Mouse (Mus musculus): Measurements from ENCODE around the gene Anks1b. TPM values are rescaled to one million over a fixed set of nuclear protein-coding genes. Genes with fewer than 3 reads are reported as not detected.

Anks1b gene
- total and polyA plus RNA-seq, 3 experiments: 0.11 TPM; not detected in 2

GRCm38 (mm10) chr10:90981811-90982210 is 1108.5 kb downstream of the Anks1b start:
- no peak overlapping the region for H3K4me3 ChIP-seq (ENCODE audit: low read depth, low read length)
- peaks cover 5% of the 10 kb centered on the region for H3K36me3 ChIP-seq (replicated peaks)
- ATAC-seq (ENCODE audit: extremely low read depth, insufficient number of reproducible peaks, low FRiP score, poor library complexity, severe bottlenecking): no peak
- no peak for DNase-seq (ENCODE audit: low spot score)
- no peaks in the 10 kb centered on the region for H3K9me3 ChIP-seq (replicated peaks)
- TF ChIP-seq GATA1 (IDR thresholded peaks at IDR 0.05; ENCODE audit: borderline replicate concordance, low read length) (no peak), CTCF (IDR thresholded peaks at IDR 0.05; ENCODE audit: low read depth, low read length) (no peak), TAL1 (conservative IDR thresholded peaks at IDR 0.05; ENCODE audit: low read depth, low read length) (no peak), GATA2 (IDR thresholded peaks at IDR 0.05; ENCODE audit: borderline replicate concordance, low read depth, low read length) (no peak), POLR2AphosphoS5 (IDR thresholded peaks at IDR 0.05; ENCODE audit: insufficient replicate concordance, low read depth, low read length) (no peak)
- H3K27me3 ChIP-seq (ENCODE audit: insufficient read depth, low read length): no peaks in the 10 kb centered on the region
- H3K4me1 ChIP-seq (ENCODE audit: insufficient read depth, low read depth, low read length): no peaks in the 10 kb centered on the region

GRCm38 (mm10) chr10:90983046-90983445 is 1109.7 kb downstream of the Anks1b start:
- no peak overlapping the region for H3K4me3 ChIP-seq (ENCODE audit: low read depth, low read length)
- no peaks in the 10 kb centered on the region for H3K9me3 ChIP-seq (replicated peaks)
- no peak for ATAC-seq (ENCODE audit: extremely low read depth, insufficient number of reproducible peaks, low FRiP score, poor library complexity, severe bottlenecking)
- H3K4me1 ChIP-seq (ENCODE audit: insufficient read depth, low read depth, low read length): no peaks in the 10 kb centered on the region
- DNase-seq (ENCODE audit: low spot score): no peak
- H3K36me3 ChIP-seq (replicated peaks): peaks cover 8% of the 10 kb centered on the region
- TF ChIP-seq POLR2AphosphoS5 (IDR thresholded peaks at IDR 0.05; ENCODE audit: insufficient replicate concordance, low read depth, low read length) (no peak), TAL1 (conservative IDR thresholded peaks at IDR 0.05; ENCODE audit: low read depth, low read length) (no peak), GATA2 (IDR thresholded peaks at IDR 0.05; ENCODE audit: borderline replicate concordance, low read depth, low read length) (no peak), GATA1 (IDR thresholded peaks at IDR 0.05; ENCODE audit: borderline replicate concordance, low read length) (no peak), CTCF (IDR thresholded peaks at IDR 0.05; ENCODE audit: low read depth, low read length) (no peak)
- H3K27me3 ChIP-seq (ENCODE audit: insufficient read depth, low read length): no peaks in the 10 kb centered on the region

GRCm38 (mm10) chr10:90990340-90990739 is 1117.0 kb downstream of the Anks1b start:
- Histone ChIP-seq H3K36me3 (replicated peaks) (peaks cover 58% of the 10 kb centered on the region), H3K27me3 (ENCODE audit: insufficient read depth, low read length) (no peaks in the 10 kb centered on the region), H3K4me3 (ENCODE audit: low read depth, low read length) (no peak overlapping the region), H3K9me3 (replicated peaks) (no peaks in the 10 kb centered on the region), H3K4me1 (ENCODE audit: insufficient read depth, low read depth, low read length) (no peaks in the 10 kb centered on the region)
- DNase-seq (ENCODE audit: low spot score) (no peak), ATAC-seq (ENCODE audit: extremely low read depth, insufficient number of reproducible peaks, low FRiP score, poor library complexity, severe bottlenecking) (no peak)
- TF ChIP-seq GATA1 (IDR thresholded peaks at IDR 0.05; ENCODE audit: borderline replicate concordance, low read length) (no peak), CTCF (IDR thresholded peaks at IDR 0.05; ENCODE audit: low read depth, low read length) (no peak), TAL1 (conservative IDR thresholded peaks at IDR 0.05; ENCODE audit: low read depth, low read length) (no peak), POLR2AphosphoS5 (IDR thresholded peaks at IDR 0.05; ENCODE audit: insufficient replicate concordance, low read depth, low read length) (no peak), GATA2 (IDR thresholded peaks at IDR 0.05; ENCODE audit: borderline replicate concordance, low read depth, low read length) (no peak)

- ATAC-seq (ENCODE audit: extremely low read depth, insufficient number of reproducible peaks, low FRiP score, poor library complexity, severe bottlenecking): no peak
Observed at GRCm38 (mm10) chr10:90992237-90992636, 1118.9 kb downstream of the Anks1b start.

GRCm38 (mm10) chr10:90993869-90994268 is 1120.6 kb downstream of the Anks1b start:
- TF ChIP-seq GATA2 (IDR thresholded peaks at IDR 0.05; ENCODE audit: borderline replicate concordance, low read depth, low read length) (no peak), GATA1 (IDR thresholded peaks at IDR 0.05; ENCODE audit: borderline replicate concordance, low read length) (no peak), TAL1 (conservative IDR thresholded peaks at IDR 0.05; ENCODE audit: low read depth, low read length) (no peak), CTCF (IDR thresholded peaks at IDR 0.05; ENCODE audit: low read depth, low read length) (no peak), POLR2AphosphoS5 (IDR thresholded peaks at IDR 0.05; ENCODE audit: insufficient replicate concordance, low read depth, low read length) (no peak)
- Histone ChIP-seq H3K9me3 (replicated peaks) (no peaks in the 10 kb centered on the region), H3K4me1 (ENCODE audit: insufficient read depth, low read depth, low read length) (no peaks in the 10 kb centered on the region), H3K4me3 (ENCODE audit: low read depth, low read length) (no peak overlapping the region), H3K27me3 (ENCODE audit: insufficient read depth, low read length) (no peaks in the 10 kb centered on the region), H3K36me3 (replicated peaks) (peaks cover 81% of the 10 kb centered on the region)
- DNase-seq (ENCODE audit: low spot score) (no peak), ATAC-seq (ENCODE audit: extremely low read depth, insufficient number of reproducible peaks, low FRiP score, poor library complexity, severe bottlenecking) (no peak)

More at GRCm38 (mm10) chr10:90992237-90992636, 1118.9 kb downstream of the Anks1b start:
- Histone ChIP-seq H3K4me1 (ENCODE audit: insufficient read depth, low read depth, low read length) (no peaks in the 10 kb centered on the region), H3K9me3 (replicated peaks) (no peaks in the 10 kb centered on the region), H3K4me3 (ENCODE audit: low read depth, low read length) (no peak overlapping the region), H3K27me3 (ENCODE audit: insufficient read depth, low read length) (no peaks in the 10 kb centered on the region), H3K36me3 (replicated peaks) (peaks cover 71% of the 10 kb centered on the region)
- DNase-seq (ENCODE audit: low spot score): no peak
- no peak for TF ChIP-seq POLR2AphosphoS5 (IDR thresholded peaks at IDR 0.05; ENCODE audit: insufficient replicate concordance, low read depth, low read length)
- no peak for TF ChIP-seq TAL1 (conservative IDR thresholded peaks at IDR 0.05; ENCODE audit: low read depth, low read length)
- no peak for TF ChIP-seq CTCF (IDR thresholded peaks at IDR 0.05; ENCODE audit: low read depth, low read length)
- no peak for TF ChIP-seq GATA1 (IDR thresholded peaks at IDR 0.05; ENCODE audit: borderline replicate concordance, low read length)
- TF ChIP-seq GATA2 (IDR thresholded peaks at IDR 0.05; ENCODE audit: borderline replicate concordance, low read depth, low read length): no peak

GRCm38 (mm10) chr10:90999899-91000298 is 1126.6 kb downstream of the Anks1b start:
- ATAC-seq (ENCODE audit: extremely low read depth, insufficient number of reproducible peaks, low FRiP score, poor library complexity, severe bottlenecking) (no peak), DNase-seq (ENCODE audit: low spot score) (no peak)
- Histone ChIP-seq H3K36me3 (replicated peaks) (peaks cover 67% of the 10 kb centered on the region), H3K4me1 (ENCODE audit: insufficient read depth, low read depth, low read length) (no peaks in the 10 kb centered on the region), H3K27me3 (ENCODE audit: insufficient read depth, low read length) (no peaks in the 10 kb centered on the region), H3K9me3 (replicated peaks) (no peaks in the 10 kb centered on the region), H3K4me3 (ENCODE audit: low read depth, low read length) (no peak overlapping the region)
- TF ChIP-seq CTCF (IDR thresholded peaks at IDR 0.05; ENCODE audit: low read depth, low read length) (no peak), TAL1 (conservative IDR thresholded peaks at IDR 0.05; ENCODE audit: low read depth, low read length) (no peak)

Measured in G1E (cell line).